Mouse (Mus musculus): Measurements from ENCODE around the gene Cse1l.

Gene Cse1l

DNA sequence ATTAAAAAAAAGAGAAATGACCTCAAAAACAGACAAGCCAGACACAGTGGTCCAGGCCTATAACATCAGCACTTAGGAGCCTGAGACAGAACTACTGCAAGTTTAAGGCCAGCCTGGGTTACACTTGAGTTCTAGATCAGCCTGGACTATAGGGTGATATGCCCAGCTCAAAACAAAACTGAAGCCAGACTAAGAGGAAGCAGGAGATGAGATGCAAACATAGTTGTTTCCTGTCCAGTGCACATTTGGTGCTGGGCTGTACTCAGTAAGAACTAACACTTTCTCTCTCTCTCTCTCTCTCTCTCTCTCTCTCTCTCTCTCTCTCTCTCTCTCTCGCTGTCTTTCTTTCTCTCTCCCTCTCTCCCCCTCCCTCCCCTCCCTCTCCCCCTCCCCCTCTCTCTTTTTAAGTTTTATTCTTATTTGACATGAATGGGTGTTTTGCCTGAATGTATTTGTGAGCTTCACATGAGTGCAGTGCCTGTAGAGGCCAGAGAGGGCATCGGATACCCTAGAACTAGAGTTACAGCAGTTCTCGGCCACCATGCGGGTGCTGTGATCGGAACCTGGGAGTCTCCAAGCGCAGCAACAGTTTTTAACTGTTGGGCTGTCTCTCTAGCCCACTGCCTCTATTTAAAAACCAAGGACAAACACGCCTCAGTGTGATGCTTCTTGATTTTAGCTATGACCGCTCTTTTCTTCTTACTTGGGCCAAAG, 4.9 kb upstream of the Cse1l start:
- peak; percentile 61 for DNase-seq (ENCODE audit: low read depth, low spot score)

DNA sequence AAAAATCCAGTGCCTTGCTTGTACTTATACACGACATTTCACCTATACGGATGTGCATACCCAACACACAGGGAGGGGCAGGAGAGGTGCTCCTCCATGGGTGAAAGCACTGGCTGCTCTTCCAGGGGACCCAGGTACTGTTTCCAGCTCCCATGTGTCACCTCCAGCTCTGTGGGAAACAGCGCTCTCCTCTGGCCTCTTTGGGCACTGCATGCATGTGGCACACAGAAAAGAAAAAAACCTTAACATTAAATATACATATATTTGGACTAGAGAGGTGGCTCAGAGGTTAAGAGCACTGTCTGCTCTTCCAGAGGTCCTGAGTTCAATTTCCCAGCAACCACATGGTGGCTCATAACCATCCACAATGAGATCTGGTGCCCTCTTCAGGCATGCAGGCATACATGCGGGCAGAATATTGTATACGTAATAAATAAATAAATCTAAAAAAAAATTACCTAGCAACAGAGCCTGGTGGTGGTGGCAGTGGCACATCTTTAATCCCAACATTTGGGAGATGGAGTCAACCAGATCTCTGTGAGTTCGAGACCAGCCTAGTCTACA, 2.0 kb upstream of the Cse1l start:
- peak; percentile 51 for DNase-seq (ENCODE audit: low read depth, low spot score)

DNA sequence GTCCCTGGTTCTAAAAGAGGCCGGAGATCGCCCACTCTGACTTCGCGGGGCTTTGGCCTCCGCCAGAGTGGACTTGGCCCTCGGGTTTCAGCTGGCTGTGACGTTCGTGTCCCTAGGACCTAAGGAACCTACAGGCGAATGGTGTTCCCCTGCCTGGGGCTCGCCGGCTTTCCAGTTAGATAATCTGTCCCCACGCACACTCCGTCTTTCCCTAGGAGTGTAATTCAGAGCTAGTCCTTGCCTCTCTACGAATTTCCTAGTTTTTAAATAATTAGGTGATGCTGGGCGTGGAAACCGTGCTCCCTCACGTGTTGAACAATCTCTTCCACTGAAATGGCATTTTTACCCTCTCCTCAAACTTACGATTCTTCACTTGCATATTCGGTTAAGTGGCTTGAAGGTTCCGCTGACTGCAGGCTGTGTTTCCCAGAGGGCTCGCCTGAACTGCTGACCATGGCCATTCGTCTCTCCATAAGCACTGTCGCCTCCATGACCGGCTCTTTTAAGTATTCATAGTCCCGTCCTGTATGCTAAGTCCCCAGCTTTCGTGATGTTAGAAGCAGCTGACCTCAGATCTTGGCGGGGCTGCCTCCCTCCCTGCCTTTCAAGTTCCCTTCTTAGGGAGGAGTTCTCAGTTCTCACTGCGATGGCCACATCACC, 813 bp downstream of the Cse1l start:
- peak; percentile 35 for DNase-seq (ENCODE audit: low read depth, low spot score)

DNA sequence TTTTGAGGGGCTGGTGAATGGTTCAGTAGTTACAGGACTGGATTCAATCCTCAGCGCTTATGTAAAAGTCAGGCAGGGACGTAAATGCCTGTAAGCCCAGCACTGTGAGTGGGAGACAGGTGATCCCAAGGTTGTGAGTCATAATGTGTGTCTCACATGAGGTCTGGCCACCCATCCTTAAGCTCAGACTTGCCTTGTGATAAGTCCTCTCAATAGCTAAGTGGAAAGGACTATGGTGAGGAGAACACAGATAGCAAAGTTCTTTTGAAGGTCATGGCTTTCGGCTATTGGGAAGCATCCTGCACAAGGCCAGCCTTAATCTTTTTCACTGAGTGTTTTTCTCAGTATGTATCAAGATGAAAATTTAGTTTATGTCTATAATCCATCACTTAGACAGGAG, 3.9 kb downstream of the Cse1l start:
- no peak for DNase-seq (ENCODE audit: low read depth, low spot score)

DNA sequence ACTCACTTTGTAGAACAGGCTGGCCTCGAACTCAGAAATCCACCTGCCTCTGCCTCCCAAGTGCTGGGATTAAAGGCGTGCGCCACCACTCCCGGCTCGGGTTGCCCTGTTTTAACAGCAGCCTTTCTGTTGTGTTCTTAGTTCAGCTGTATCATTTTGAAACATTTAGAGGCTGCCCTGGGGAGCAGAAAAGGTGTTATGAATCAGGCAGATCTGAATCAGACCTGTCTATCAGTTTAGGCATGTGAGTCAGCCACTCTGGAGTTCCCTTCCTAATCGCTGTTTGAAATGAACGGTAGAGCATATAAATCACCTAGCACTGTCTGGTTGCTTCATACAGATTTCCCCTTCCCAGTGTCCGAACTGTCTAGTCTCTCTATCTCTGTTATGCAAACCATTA, 4.7 kb downstream of the Cse1l start:
- DNase-seq (ENCODE audit: low read depth, low spot score): no peak

DNA sequence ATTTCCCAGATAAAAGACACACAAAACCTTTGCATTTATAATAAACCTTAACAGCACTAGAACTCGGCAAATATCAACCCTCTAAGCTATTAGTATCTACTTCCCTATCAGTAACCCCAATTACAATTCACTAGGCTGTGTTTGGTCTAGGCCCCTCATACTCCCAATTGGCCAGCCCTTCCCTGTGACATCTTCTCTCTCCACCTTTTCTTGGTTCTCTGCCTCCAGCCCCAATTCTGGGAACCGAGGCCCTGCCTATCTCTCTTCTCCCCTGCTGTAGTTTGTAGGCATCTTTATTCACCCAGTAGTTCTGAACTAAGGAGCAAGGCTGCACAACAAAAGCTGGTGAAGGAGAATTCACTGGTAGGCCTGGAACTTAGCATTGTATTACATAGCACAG, 18.1 kb downstream of the Cse1l start:
- DNase-seq (ENCODE audit: low read depth, low spot score): no peak

DNA sequence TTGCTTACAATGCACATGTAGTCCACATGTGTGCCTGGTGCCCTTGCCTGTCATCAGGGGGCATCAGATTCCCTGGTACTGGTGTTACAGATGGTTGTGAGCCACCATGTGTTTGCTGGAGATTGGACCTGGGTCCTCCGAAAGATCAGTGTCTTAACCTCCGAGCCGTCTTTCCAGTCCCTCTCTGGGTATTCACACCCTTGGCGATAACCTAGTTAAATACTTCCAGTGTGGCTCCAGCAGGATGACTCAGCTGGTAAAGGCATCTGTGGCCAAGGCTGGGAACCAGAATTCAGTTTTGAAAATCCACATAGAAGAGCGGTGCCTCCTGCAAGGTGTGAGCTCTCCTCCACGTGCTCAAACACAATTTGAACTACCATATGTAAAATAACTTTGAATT, 28.1 kb downstream of the Cse1l start:
- no peak for DNase-seq (ENCODE audit: low read depth, low spot score)

DNA sequence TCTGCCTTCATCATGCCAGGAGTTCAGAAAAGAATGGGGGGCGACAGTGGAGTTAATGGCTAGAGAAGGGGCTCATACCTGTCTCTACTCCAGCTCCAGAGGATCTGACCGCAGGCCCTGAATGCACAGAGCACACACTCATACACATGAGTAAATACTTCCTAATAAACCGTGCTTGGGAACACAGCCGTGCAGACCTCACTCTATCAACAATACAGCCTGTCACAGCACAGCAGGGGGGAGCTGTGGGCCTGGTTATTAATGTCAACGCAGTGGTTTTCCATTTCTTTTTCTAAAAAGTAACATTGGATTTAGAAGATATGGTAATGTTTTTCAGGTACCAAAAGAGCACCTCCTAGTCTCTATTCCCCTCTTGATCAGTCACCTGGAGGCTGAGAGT, 28.6 kb downstream of the Cse1l start:
- DNase-seq (ENCODE audit: low read depth, low spot score): no peak

DNA sequence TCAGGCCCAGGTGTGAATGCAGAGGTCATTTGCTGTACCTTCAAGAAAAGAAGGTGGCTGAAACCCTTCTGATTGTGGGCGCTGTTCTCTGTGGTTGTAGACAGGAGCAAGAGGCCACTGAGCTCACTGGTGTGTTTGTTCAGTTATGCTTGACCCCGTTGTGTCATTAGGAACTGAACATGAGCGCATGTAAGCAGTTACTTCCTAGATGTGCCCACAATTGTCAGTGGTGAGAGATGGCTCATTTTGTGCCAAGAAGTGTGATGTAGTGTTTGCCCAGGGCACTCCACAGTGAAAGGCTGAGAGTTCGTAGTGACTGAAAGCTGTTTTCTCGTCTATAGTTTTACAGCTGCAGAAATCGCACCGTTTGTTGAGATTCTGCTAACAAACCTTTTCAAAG, 29.7 kb downstream of the Cse1l start:
- no peak for DNase-seq (ENCODE audit: low read depth, low spot score)

DNA sequence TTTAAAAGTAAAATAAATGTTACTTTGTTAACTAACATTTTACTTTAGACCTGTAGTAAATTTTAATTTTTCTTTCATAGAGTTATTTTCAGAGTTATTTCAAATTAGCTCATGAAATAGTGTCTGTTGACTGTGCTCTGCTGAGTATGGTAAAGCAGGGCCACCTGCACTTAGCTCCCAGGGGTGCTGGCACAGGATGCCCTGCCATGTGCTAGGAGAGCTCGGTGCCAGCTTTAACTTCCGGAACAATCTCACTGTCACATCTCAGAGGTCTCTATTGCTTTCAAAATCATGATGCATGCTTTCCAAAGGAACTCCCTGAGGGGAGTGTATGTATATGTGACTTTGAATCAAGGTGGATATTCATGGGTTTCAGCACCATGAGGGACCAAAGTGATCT, 30.3 kb downstream of the Cse1l start:
- DNase-seq (ENCODE audit: low read depth, low spot score): no peak

DNA sequence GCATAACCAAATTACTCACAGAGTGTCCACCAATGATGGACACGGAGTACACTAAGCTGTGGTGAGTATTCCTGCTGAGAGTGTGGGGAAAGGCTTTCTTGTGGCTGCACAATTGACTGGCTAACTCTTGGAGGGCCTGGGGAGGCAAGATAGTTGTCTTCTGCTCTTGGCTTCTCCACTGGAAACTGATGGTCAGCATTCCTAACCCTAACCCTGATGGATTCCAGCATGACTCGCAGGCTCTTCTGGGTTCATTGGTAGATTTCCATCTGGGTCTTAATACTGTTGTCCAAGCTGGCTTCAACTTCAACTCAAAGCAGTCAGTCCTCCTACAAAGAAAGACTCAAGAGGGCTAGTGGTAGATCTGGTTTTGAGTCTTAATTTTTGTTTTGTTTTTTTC, 37.3 kb downstream of the Cse1l start:
- no peak for DNase-seq (ENCODE audit: low read depth, low spot score)

DNA sequence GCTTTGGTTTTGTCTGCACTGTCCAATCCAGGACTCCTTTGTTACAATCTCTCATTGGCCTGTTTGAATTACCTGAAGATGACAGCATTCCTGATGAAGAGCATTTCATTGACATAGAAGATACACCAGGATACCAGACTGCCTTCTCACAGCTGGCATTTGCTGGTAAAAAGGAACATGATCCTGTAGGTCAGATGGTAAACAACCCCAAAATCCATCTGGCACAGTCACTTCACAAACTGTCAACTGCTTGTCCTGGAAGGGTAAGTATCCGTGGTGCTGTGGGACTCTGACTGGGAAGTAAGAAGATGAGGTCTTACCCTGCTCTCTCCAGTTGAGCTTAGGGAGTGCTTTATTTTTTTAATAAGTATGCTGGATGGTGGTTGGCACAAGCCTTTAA, 38.5 kb downstream of the Cse1l start:
- no peak for DNase-seq (ENCODE audit: low read depth, low spot score)

DNA sequence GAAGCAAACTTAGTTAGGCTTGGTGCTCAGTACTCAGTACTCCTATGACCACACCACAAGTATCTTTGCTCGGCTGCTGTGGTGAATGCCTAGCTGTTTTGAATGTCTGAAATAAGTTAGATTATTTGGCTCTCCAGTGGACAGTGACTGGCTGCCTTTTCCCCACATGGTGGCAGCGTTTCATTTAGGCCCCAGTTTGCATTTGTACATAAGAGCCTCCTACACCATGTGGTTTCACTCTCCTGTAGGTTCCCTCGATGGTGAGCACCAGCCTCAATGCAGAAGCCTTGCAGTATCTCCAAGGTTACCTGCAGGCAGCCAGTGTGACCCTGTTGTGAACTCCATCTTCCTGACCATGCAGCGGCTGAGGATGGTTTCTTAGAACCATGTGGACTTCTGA, 39.6 kb downstream of the Cse1l start:
- DNase-seq (ENCODE audit: low read depth, low spot score): peak; percentile 43

DNA sequence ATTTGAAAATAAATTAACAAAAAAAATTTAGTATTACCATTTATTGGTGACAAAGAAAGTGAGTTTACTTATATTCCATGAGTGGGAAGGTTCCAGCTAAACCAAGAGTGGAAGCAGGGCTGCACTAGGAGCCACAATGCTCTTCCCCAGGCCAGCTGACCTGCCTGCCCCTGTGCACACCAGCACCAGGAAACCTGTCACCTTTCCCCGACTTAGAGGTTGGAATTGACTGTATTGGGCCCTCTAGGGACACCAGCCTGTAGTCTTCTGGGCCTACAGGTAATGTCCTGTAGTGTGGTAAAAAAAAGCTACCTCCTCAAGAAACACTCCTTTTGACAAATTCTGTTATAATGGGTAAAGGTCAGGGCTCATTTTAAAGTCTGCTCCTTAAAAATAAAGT, 42.4 kb downstream of the Cse1l start:
- no peak for DNase-seq (ENCODE audit: low read depth, low spot score)

DNA sequence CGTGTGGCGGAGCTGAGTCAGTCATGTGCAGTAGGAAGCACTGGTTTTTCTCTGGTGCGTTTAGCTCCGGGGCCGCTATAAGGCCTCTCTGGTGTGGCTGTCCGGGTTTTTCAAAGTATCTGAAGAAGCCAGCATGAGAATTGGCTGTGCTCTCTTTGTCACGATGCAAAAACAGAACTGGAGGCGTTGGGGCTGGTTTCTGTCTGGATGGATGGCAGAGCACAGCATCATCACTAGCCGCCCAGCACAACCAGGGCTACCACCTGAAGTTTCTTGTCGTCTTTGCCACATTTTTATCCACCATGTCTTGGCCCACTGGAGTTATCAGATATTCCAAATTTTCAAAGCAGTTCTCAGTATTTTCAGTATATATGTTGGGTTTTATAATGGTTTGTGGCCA, 43.1 kb downstream of the Cse1l start:
- no peak for DNase-seq (ENCODE audit: low read depth, low spot score)

DNA sequence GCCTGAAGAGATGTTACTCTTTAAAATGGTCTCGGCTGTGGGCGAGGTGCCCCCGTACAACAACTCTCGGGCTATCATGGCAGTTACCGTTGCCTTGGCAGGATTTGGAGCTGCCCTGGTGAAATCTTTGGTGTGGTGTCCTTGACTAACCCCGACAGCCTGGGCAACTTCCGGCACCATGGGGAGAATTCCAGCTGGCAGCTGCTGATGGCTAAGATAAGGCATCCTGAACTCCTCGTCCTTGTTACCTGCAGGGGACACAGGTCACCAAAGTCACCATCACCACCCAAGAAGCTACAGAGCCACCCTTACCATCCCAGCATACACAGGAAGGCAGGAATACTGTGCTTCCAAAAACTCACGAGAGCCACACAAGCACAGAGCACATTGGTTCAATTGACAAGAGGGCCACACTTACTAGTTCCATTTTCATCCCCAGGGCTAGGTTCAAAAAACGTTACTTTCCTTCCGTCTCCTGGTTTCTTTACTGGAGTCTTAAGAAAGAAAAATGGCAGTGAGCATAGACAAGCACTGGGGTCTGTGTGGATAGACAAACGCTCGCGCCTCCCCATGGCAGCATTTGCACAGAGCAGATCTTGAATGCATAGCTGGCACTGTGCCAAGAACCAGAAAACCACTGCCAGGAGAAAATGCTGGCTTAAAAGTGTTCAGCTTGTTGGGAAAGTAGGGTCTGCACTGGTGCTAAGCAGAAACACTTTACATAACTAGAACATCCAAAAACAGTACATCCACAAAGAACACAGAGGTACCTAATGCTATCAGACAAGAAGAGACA, 45.2 kb downstream of the Cse1l start:
- no peak for DNase-seq (ENCODE audit: low read depth, low spot score)

DNA sequence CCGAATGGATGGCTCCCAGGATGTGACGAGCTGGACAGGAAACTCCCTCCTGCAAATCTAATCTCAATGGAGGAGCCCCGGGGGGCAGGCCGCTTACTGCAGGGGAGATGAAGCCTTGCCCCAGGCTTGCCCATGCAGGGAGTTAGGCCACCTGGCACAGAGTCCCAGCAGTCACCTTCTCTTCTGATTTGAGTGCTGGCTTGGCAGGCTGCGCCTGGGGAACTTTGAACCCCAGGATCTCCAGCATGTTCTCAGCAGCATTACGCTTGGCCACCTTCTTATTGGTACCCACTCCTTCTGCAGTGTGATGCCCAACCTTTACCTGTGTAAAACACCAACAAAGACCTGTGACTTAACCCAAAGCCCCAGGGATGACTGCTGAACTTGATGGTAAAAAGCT, 46.3 kb downstream of the Cse1l start:
- DNase-seq (ENCODE audit: low read depth, low spot score): no peak

DNA sequence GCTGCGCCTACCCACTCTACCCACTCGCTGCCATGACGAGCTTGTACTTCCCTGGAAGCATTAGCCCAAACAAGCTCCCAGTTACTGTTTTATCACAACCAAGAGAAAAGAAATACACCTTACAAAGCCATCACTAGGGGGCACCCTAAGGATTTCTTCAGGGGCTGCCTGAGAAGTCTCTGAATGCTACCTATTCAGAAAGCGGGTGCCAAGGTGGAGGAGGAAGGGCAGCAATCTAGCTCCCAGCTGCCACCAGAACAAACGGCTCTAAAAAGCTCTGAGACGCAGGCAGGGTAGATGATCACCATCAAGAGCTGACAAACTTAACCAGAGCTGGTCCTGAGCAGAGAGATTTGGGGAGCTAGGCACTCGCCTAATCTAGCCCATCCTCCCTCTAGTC, 51.0 kb downstream of the Cse1l start:
- peak; percentile 75 for DNase-seq (ENCODE audit: low read depth, low spot score)

DNA sequence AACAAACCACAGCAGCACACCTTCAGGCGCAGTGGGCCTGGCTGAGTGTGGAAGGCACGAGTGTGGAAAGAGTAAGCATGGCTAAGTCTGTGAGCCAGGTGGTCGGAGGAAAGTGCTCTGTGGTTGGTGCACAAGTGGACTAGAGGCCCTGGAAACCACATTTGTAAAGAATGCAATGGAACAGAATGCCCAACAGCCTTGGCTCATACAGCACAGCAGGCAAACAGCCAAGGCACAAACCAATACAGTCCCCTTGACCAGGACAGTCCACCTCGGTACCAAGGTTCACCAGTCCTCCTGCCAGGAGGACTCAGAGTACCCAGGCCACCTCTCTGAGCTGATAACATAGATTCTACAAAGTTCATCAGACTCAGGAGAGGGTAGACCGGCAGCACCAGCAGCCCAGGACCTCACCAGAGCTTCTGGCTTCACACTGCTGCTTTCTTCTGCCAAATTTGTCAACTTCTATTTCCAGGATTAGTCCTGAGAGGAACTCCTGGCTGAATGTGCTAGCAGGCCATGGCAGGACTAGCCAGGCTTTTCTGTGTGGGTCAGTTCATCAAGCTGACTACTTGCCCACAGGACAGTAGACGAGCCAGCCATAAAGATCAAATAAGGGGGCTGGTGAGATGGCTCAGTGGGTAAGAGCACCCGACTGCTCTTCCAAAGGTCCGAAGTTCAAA, 54.9 kb downstream of the Cse1l start:
- DNase-seq (ENCODE audit: low read depth, low spot score): no peak

DNA sequence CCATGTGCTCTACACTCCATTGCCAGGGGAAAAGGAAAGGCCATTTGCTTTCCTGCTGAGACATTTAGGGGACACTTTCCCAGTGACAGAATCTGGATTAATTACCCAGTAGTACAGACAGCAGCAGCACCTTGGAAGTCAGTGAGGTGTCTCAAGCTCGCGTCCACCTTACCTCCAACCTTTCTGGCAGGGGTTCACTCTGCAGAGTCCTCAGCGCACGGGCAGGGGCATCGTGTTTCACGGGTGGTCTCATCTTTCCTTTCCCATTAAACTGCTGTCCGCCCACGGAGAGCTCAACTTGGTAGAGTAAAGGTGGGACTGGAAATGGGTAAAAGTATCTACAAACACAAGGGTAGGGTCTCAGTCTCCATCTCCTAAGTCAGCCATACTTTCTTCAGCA, 57.4 kb downstream of the Cse1l start:
- DNase-seq (ENCODE audit: low read depth, low spot score): no peak

DNA sequence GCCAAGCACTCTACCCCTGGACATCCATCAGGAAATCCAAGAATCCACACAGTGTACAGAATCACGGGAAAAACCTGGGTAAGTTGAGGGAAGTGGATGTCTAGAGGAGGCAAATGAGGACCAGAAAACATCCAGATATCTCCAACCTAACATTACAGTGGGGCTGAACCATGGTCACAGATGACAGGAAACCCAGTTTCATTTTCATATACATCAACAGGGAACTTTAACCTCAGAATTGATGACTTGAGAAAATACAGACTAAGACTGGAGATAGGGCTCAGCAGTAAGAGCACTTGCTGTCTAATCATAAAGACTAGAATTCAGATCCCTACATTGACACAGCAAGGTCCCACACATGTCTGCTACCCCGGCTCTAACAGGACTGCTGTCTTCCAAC, 58.9 kb downstream of the Cse1l start:
- no peak for DNase-seq (ENCODE audit: low read depth, low spot score)

DNA sequence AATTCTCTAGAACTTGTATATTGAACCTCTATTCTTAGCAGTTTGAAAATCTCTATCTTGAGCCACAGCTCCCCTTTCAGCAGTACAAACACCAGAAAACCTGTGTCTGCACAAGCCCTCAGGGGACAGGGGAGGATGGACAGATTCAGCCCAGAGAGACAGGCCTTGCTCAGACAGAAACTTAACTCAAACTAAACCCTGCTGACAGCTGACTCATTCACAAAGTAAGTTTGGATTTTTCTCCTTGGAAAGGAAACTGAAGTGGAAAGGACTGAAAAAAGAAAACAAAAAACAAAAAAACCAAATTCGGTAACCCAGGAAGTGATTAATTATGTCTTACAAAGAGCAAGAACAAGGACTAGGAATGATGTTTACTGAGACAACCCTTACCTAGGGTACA, 67.3 kb downstream of the Cse1l start:
- no peak for DNase-seq (ENCODE audit: low read depth, low spot score)
